Mouse (Mus musculus): ENCODE measurements at regions not wholly inside any gene's neighbourhood (a gene's known extent, or its start where the extent isn't known, plus 50 kb on each side); places are given as distances from the start of the nearest gene placed in this dataset.
A peak's percentile ranks its signal among the peaks of the same experiment; 100 is the strongest.

- H3K4me1 ChIP-seq (replicated peaks; ENCODE audit: insufficient read depth, low read length), result peaks cover 27% of the 10 kb centered on the region
- no peaks in the 10 kb centered on the region for H3K27me3 ChIP-seq (ENCODE audit: insufficient read depth, low read length)
- no peak; the same call in 1 of the 2 replicates for TF ChIP-seq CTCF (IDR thresholded peaks at IDR 0.05; ENCODE audit: low read depth)
- H3K36me3 ChIP-seq (ENCODE audit: insufficient read depth, low read length), result no peaks in the 10 kb centered on the region
- WGBS, result 89% methylated on average over 6 of the region's 6 CpGs
- H3K27ac ChIP-seq, result no peak overlapping the region
- no peaks in the 10 kb centered on the region for H3K9me3 ChIP-seq (replicated peaks; ENCODE audit: low read length)
- H3K4me2 ChIP-seq (ENCODE audit: low read length), result no peak overlapping the region
- 0 out of 2 replicates have a peak, but pooled peaks have one; percentile 15 for ATAC-seq (replicated peaks; ENCODE audit: low FRiP score, low read depth)
- H3K4me3 ChIP-seq (replicated peaks; ENCODE audit: low read depth, low read length), result no peak overlapping the region
- DNase-seq (ENCODE audit: low spot score), result no peak
- H3K9ac ChIP-seq (ENCODE audit: low read depth, low read length), result no peak overlapping the region
These were observed 127.6 kb downstream of the Gadd45g start for GRCm38 (mm10) chr13:51974101-51974500.

GRCm38 (mm10) chr13:51975330-51975729 is 128.9 kb downstream of the Gadd45g start:
- ATAC-seq (replicated peaks; ENCODE audit: low FRiP score, low read depth), result no peak
- no peaks in the 10 kb centered on the region for H3K36me3 ChIP-seq (ENCODE audit: insufficient read depth, low read length)

GRCm38 (mm10) chr13:51975801-51976601 is 129.5 kb downstream of the Gadd45g start:
- Histone ChIP-seq H3K27me3 (ENCODE audit: insufficient read depth, low read length) (no peaks in the 10 kb centered on the region), H3K9me3 (replicated peaks; ENCODE audit: low read length) (no peaks in the 10 kb centered on the region), H3K4me1 (replicated peaks; ENCODE audit: insufficient read depth, low read length) (peaks cover 16% of the 10 kb centered on the region), H3K4me3 (replicated peaks; ENCODE audit: low read depth, low read length) (no peak overlapping the region), H3K27ac (peak overlapping the region; percentile 78), H3K36me3 (ENCODE audit: insufficient read depth, low read length) (no peaks in the 10 kb centered on the region), H3K9ac (ENCODE audit: low read depth, low read length) (no peak overlapping the region), H3K4me2 (ENCODE audit: low read length) (no peak overlapping the region)
- WGBS, result 36% methylated on average over 7 of the region's 7 CpGs
- DNase-seq (ENCODE audit: low spot score) (peak; percentile 90), ATAC-seq (replicated peaks; ENCODE audit: low FRiP score, low read depth) (peak; percentile 71)
- no peak for TF ChIP-seq CTCF (IDR thresholded peaks at IDR 0.05; ENCODE audit: low read depth)

More at GRCm38 (mm10) chr13:51975330-51975729, 128.9 kb downstream of the Gadd45g start:
- peak overlapping the region; percentile 78 for H3K27ac ChIP-seq
- 59% methylated on average over 10 of the region's 10 CpGs for WGBS
- H3K9me3 ChIP-seq (replicated peaks; ENCODE audit: low read length), result no peaks in the 10 kb centered on the region
- TF ChIP-seq CTCF (IDR thresholded peaks at IDR 0.05; ENCODE audit: low read depth), result no peak
- peaks cover 17% of the 10 kb centered on the region for H3K4me1 ChIP-seq (replicated peaks; ENCODE audit: insufficient read depth, low read length)
- no peak overlapping the region for H3K9ac ChIP-seq (ENCODE audit: low read depth, low read length)
- no peaks in the 10 kb centered on the region for H3K27me3 ChIP-seq (ENCODE audit: insufficient read depth, low read length)
- no peak overlapping the region for H3K4me2 ChIP-seq (ENCODE audit: low read length)
- H3K4me3 ChIP-seq (replicated peaks; ENCODE audit: low read depth, low read length), result no peak overlapping the region
- DNase-seq (ENCODE audit: low spot score), result no peak

- Histone ChIP-seq H3K27me3 (ENCODE audit: insufficient read depth, low read length) (no peaks in the 10 kb centered on the region), H3K36me3 (ENCODE audit: insufficient read depth, low read length) (no peaks in the 10 kb centered on the region), H3K4me2 (ENCODE audit: low read length) (no peak overlapping the region), H3K4me1 (replicated peaks; ENCODE audit: insufficient read depth, low read length) (peaks cover 16% of the 10 kb centered on the region), H3K27ac (peak overlapping the region; percentile 78), H3K9me3 (replicated peaks; ENCODE audit: low read length) (no peaks in the 10 kb centered on the region), H3K9ac (ENCODE audit: low read depth, low read length) (no peak overlapping the region), H3K4me3 (replicated peaks; ENCODE audit: low read depth, low read length) (no peak overlapping the region)
- no peak for TF ChIP-seq CTCF (IDR thresholded peaks at IDR 0.05; ENCODE audit: low read depth)
- no peak for DNase-seq (ENCODE audit: low spot score)
- WGBS, result 70% methylated on average over 6 of the region's 6 CpGs
- ATAC-seq (replicated peaks; ENCODE audit: low FRiP score, low read depth), result no peak
These were observed 130.2 kb downstream of the Gadd45g start for GRCm38 (mm10) chr13:51976620-51977214.

- Histone ChIP-seq H3K9me3 (replicated peaks; ENCODE audit: low read length) (no peaks in the 10 kb centered on the region), H3K27me3 (ENCODE audit: insufficient read depth, low read length) (no peaks in the 10 kb centered on the region), H3K36me3 (ENCODE audit: insufficient read depth, low read length) (no peaks in the 10 kb centered on the region), H3K27ac (no peak overlapping the region), H3K4me2 (ENCODE audit: low read length) (no peak overlapping the region), H3K9ac (ENCODE audit: low read depth, low read length) (no peak overlapping the region), H3K4me3 (replicated peaks; ENCODE audit: low read depth, low read length) (no peak overlapping the region), H3K4me1 (replicated peaks; ENCODE audit: insufficient read depth, low read length) (peaks cover 16% of the 10 kb centered on the region)
- ATAC-seq (replicated peaks; ENCODE audit: low FRiP score, low read depth) (peak; percentile 42), DNase-seq (ENCODE audit: low spot score) (no peak)
- TF ChIP-seq CTCF (IDR thresholded peaks at IDR 0.05; ENCODE audit: low read depth), result no peak
- 46% methylated on average over 5 of the region's 5 CpGs for WGBS
These were observed 133.0 kb downstream of the Gadd45g start for GRCm38 (mm10) chr13:51979301-51979977.

- ATAC-seq (replicated peaks; ENCODE audit: low FRiP score, low read depth) (no peak), DNase-seq (ENCODE audit: low spot score) (no peak)
- no peak overlapping the region for H3K4me2 ChIP-seq (ENCODE audit: low read length)
- no peaks in the 10 kb centered on the region for H3K27me3 ChIP-seq (ENCODE audit: insufficient read depth, low read length)
- H3K27ac ChIP-seq, result no peak overlapping the region
- H3K4me1 ChIP-seq (replicated peaks; ENCODE audit: insufficient read depth, low read length), result peaks cover 10% of the 10 kb centered on the region
- H3K36me3 ChIP-seq (ENCODE audit: insufficient read depth, low read length), result no peaks in the 10 kb centered on the region
- 80% methylated on average over 1 of the region's 1 CpGs for WGBS
- H3K9me3 ChIP-seq (replicated peaks; ENCODE audit: low read length), result no peaks in the 10 kb centered on the region
- H3K4me3 ChIP-seq (replicated peaks; ENCODE audit: low read depth, low read length), result no peak overlapping the region
- TF ChIP-seq CTCF (IDR thresholded peaks at IDR 0.05; ENCODE audit: low read depth), result no peak
- H3K9ac ChIP-seq (ENCODE audit: low read depth, low read length), result no peak overlapping the region
These were observed 133.9 kb downstream of the Gadd45g start for GRCm38 (mm10) chr13:51980344-51980743.
